Mouse (Mus musculus): ENCODE results near the gene Ehhadh. TPM values are rescaled to one million over a fixed set of nuclear protein-coding genes. Genes with fewer than 3 reads are reported as not detected.

Ehhadh gene
- polyA plus RNA-seq, 1 experiment from 2014 or later, result 2.4 TPM

DNA sequence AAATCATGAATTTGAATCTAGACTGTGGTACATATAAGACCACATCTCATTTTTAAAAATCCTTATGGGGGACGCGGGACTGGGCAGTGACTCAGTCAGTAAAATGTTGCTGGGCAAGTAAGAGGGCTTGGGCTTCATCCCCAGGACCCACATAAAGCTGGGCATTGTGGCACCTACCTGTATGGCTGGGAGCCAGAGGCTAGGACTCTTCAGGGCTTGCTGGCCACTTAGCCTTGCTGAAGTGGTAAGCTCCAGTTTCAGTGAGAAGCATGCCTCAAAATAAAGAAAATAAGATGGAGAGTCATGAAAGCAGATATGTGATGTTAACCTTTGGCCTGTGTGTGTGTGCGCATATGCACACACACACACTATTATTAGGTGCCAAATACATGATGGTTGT lies 60.2 kb downstream of the Ehhadh start:
- no peaks in the 10 kb centered on the region for H3K36me3 ChIP-seq
- H3K27me3 ChIP-seq, result no peaks in the 10 kb centered on the region
- H3K4me3 ChIP-seq (replicated peaks), result no peak overlapping the region
- no peak for ATAC-seq (ENCODE audit: insufficient number of reproducible peaks, insufficient read depth, low FRiP score, low TSS enrichment, low read depth)
- no peaks in the 10 kb centered on the region for H3K4me1 ChIP-seq (replicated peaks)
- no peak overlapping the region for H3K9ac ChIP-seq (replicated peaks)
- 87% methylated on average over 3 of the region's 3 CpGs for whole genome bisulfite sequencing
- no peak overlapping the region for H3K4me2 ChIP-seq
- H3K27ac ChIP-seq, result no peak overlapping the region
- no peaks in the 10 kb centered on the region for H3K9me3 ChIP-seq

DNA sequence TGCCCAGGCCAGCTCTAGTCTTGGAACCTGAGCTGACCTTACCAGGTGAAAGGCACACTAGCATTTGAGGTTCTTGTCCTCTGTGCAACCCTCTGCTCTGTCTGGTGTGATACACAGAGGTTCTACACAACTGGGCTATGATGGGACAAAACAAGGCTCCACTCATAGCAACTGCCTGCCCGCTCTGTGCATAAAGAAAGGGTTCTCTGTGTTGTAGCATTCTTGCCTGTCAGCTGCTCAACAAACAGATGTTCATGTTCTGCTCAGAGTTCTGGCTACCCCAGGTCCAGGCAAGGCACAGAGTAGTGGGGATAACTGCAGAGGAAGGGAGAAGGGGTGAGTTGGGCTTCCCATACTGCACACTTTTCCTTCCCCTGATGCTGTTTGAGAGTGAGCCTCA lies 63.3 kb downstream of the Ehhadh start:
- WGBS, result 82% methylated on average over 1 of the region's 1 CpGs
- H3K36me3 ChIP-seq, result no peaks in the 10 kb centered on the region
- no peaks in the 10 kb centered on the region for H3K9me3 ChIP-seq
- H3K27ac ChIP-seq, result no peak overlapping the region
- H3K4me2 ChIP-seq, result no peak overlapping the region
- H3K4me1 ChIP-seq (replicated peaks), result no peaks in the 10 kb centered on the region
- ATAC-seq (ENCODE audit: insufficient number of reproducible peaks, insufficient read depth, low FRiP score, low TSS enrichment, low read depth), result no peak
- H3K4me3 ChIP-seq (replicated peaks), result no peak overlapping the region
- H3K27me3 ChIP-seq, result no peaks in the 10 kb centered on the region
- no peak overlapping the region for H3K9ac ChIP-seq (replicated peaks)

DNA sequence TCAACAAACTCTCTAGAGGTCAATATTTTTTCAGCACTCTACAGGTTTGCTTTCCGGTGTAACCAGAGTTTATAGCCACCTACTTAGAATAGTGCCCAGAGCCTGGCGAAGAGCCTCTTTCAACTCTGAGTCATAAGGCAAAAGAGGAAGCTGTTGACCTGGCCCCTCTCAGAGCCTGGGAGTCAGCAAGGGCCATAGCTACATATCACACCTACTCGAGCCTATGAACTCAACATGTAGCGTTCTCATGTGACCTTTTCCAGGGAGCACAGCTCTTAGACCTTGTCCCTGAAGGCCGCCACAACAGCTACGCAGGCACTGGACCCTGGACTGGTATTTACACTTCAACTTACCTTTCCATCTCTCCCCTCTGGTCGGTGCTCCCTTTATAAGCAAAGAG lies 67.8 kb downstream of the Ehhadh start:
- H3K36me3 ChIP-seq, result no peaks in the 10 kb centered on the region
- H3K9me3 ChIP-seq, result no peaks in the 10 kb centered on the region
- no peaks in the 10 kb centered on the region for H3K4me1 ChIP-seq (replicated peaks)
- no peak overlapping the region for H3K4me3 ChIP-seq (replicated peaks)
- no peak overlapping the region for H3K27ac ChIP-seq
- WGBS, result 86% methylated on average over 7 of the region's 7 CpGs
- no peak for ATAC-seq (ENCODE audit: insufficient number of reproducible peaks, insufficient read depth, low FRiP score, low TSS enrichment, low read depth)
- no peak overlapping the region for H3K9ac ChIP-seq (replicated peaks)
- H3K4me2 ChIP-seq, result no peak overlapping the region
- H3K27me3 ChIP-seq, result no peaks in the 10 kb centered on the region

DNA sequence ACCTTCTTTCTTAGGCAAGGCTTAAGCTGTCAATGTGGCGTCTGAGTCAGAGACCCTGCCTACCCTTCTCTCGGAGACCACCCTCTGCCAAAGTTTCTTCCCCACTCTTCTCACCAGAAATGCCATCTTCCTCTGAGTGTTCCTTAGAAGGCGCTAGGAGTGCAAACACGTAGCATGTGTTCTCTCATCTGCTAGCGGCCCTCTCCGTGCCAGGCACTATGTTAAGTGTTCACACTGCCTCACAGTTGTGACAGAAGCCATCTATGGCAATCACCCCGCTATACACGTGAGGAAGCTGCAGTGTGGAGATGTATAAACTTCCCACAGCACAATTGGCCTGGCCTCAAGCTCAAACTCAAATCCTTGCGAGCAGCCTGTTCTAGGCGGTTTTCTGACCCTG lies 73.1 kb downstream of the Ehhadh start:
- H3K9me3 ChIP-seq, result no peaks in the 10 kb centered on the region
- H3K4me1 ChIP-seq (replicated peaks), result no peaks in the 10 kb centered on the region
- H3K9ac ChIP-seq (replicated peaks), result no peak overlapping the region
- H3K27ac ChIP-seq, result no peak overlapping the region
- H3K4me2 ChIP-seq, result no peak overlapping the region
- no peak for ATAC-seq (ENCODE audit: insufficient number of reproducible peaks, insufficient read depth, low FRiP score, low TSS enrichment, low read depth)
- H3K36me3 ChIP-seq, result no peaks in the 10 kb centered on the region
- 88% methylated on average over 10 of the region's 10 CpGs for WGBS
- H3K4me3 ChIP-seq (replicated peaks), result no peak overlapping the region
- no peaks in the 10 kb centered on the region for H3K27me3 ChIP-seq

Other genes with a start within 250 kb of the Ehhadh start
- gene 2510009E07Rik, start 93.1 kb downstream of the Ehhadh start, polyA plus RNA-seq (2016; fragmentation: Nextera tagmentation; extraction: Ambion mirVana), result 16.6 and 17.6 TPM in 2 replicates
- gene Map3k13, start 6.5 kb upstream of the Ehhadh start, polyA plus RNA-seq (2016; fragmentation: Nextera tagmentation; extraction: Ambion mirVana), result 1.1 and 1.2 TPM in 2 replicates
- 35.2 and 35.4 TPM in 2 replicates for gene Tmem41a, start 159.7 kb upstream of the Ehhadh start, polyA plus RNA-seq (2016; fragmentation: Nextera tagmentation; extraction: Ambion mirVana)
- gene Liph, start 207.9 kb upstream of the Ehhadh start, polyA plus RNA-seq (2016; fragmentation: Nextera tagmentation; extraction: Ambion mirVana), result 0.34 and 0.52 TPM in 2 replicates
- 62.9 and 67.6 TPM in 2 replicates for gene Senp2, start 221.7 kb upstream of the Ehhadh start, polyA plus RNA-seq (2016; fragmentation: Nextera tagmentation; extraction: Ambion mirVana)